Mouse (Mus musculus): ENCODE data around the gene Scube2.

- TF ChIP-seq MEF2A (IDR thresholded peaks at IDR 0.05; ENCODE audit: borderline replicate concordance, low read depth, low read length) (no peak), CHD1 (IDR thresholded peaks at IDR 0.05; ENCODE audit: low read depth, low read length) (no peak), EP300 (IDR thresholded peaks at IDR 0.05; ENCODE audit: low read length) (no peak), RAD21 (IDR thresholded peaks at IDR 0.05; ENCODE audit: low read depth, low read length) (peak; percentile 66), POLR2A (IDR thresholded peaks at IDR 0.05; ENCODE audit: low read depth, low read length) (no peak), NRF1 (IDR thresholded peaks at IDR 0.05; ENCODE audit: low read depth, low read length) (no peak), HCFC1 (IDR thresholded peaks at IDR 0.05; ENCODE audit: low read depth, low read length) (no peak), CTCF (conservative IDR thresholded peaks at IDR 0.05 in 1 of 2, IDR thresholded peaks at IDR 0.05 in 1 of 2; ENCODE audit: low read depth in 2 of 2, low read length in 2 of 2) (peak; percentile 80 to 84), MYC (IDR thresholded peaks at IDR 0.05; ENCODE audit: low read depth, low read length) (no peak)
These were observed 72.7 kb downstream of the Scube2 start for GRCm38 (mm10) chr7:109792759-109793158.
